Mouse (Mus musculus) erythroblast, embryonic 14.5 days (primary cell): Measurements from ENCODE around the gene Foxo1.

Experiments used
- GATA1 ChIP-seq: IDR thresholded peaks from 2 replicates; pipeline ENCODE4 v1.6.1; 2012; ENCODE audit warnings: low read length, inconsistent platforms, mixed read lengths
- TAL1 ChIP-seq: IDR thresholded peaks from 3 replicates; pipeline ENCODE4 v1.6.1; 2012; ENCODE audit warnings: low read length, inconsistent platforms, mixed read lengths

DNA sequence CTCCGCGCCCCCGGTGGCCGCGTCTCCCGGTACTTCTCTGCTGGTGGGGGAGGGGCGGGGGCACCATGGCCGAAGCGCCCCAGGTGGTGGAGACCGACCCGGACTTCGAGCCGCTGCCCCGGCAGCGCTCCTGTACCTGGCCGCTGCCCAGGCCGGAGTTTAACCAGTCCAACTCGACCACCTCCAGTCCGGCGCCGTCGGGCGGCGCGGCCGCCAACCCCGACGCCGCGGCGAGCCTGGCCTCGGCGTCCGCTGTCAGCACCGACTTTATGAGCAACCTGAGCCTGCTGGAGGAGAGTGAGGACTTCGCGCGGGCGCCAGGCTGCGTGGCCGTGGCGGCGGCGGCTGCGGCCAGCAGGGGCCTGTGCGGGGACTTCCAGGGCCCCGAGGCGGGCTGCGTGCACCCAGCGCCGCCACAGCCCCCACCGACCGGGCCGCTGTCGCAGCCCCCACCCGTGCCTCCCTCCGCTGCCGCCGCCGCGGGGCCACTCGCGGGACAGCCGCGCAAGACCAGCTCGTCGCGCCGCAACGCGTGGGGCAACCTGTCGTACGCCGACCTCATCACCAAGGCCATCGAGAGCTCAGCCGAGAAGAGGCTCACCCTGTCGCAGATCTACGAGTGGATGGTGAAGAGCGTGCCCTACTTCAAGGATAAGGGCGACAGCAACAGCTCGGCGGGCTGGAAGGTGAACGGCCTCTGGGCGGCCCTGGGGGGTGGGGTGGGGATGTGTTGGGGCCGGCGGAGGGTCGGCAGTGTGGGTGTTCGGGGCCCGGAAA is 789 bp downstream of the Foxo1 start:
- no peak for TF ChIP-seq GATA1
- TF ChIP-seq TAL1: no peak
